Mouse (Mus musculus): ENCODE results near the gene Sugt1. TPM values are rescaled to one million over a fixed set of nuclear protein-coding genes. Genes with fewer than 3 reads are reported as not detected.

Sugt1 gene
- total RNA-seq, 2 experiments from 2014 or later: 91.3 to 95.7 TPM

DNA sequence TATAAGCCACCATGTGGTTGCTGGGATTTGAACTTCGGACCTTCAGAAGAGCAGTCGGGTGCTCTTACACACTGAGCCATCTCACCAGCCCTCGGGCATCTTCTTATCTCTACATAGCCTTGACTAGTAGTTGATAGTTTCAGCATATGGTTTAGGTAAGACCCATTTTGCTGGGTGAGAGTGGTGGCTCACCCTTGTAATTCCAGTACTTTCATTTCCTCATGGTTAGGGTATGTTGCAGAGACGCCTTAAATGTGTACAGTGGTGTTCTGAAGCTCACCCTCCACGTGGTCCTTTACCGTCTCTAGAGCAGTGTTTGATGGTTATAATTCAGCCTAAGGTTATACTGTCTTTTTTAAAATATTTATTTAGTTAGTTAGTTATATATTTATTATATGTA is 18.9 kb downstream of the Sugt1 start:
- DNase-seq (ENCODE audit: low spot score in 2 of 2): no peak

DNA sequence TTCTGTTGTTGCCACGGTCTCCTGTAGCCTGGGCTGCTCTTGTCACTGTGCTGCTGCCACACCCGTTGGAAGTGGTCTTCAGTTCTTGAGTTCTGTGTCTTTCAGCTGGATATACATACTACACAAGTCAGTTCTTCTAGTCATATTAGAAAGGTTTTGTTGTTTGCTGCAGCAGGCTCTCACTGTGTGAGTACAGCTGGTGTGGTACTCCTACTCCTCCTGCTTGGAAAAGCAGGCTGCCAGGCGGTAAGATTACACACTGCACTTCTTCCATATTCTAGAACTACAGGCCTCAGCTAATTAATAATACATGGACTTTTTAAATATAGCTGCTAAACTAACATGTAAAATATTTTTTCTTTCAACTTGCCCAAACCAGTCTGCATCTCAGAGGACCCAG is 19.4 kb downstream of the Sugt1 start:
- no peak for DNase-seq (ENCODE audit: low spot score in 2 of 2)

GRCm38 (mm10) chr14:79607352-79607751 is 19.9 kb downstream of the Sugt1 start:
- DNase-seq (ENCODE audit: low spot score in 2 of 2): no peak

DNA sequence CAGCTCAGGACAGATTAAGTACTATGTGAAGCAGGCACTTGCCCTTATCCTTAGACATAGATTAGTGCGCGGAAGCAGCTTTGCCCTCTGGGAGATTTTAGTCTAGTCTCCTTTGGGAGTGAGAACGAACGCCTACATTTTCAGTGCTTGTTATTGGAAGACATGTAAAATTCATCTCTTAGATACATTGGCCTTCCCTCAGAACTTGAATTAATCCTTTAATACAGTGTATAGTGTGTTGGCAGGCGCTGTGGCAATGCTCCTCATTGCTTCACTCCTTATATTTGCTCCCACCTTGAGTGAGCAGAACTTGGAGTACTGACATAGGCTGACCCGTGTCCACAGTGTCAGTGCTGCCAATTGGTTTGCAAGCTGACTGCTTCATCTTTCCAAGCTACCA is 20.8 kb downstream of the Sugt1 start:
- DNase-seq (ENCODE audit: low spot score in 2 of 2): no peak

- DNase-seq (ENCODE audit: low spot score in 2 of 2): no peak
Observed at GRCm38 (mm10) chr14:79617121-79617828, 29.8 kb downstream of the Sugt1 start.

DNA sequence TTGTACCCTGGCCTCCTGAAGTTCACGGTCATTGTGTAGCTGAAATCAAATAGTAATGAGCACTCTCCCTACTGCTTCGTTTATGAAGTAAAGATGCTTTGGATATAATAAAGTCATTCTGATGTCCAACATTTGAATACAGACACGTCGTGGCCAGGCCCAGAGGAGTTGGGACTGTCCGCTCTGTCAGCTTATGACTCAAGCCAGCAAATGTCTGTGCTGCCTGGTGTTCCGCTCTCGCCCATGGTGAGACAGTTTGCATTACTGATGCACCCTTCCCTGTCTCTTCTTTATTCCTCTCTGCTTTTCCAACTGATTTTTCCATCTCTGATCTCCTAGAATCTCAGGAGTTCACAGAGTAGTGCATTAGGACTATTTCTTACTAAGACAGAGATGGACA is 32.3 kb downstream of the Sugt1 start:
- no peak for DNase-seq (ENCODE audit: low spot score in 2 of 2)

DNA sequence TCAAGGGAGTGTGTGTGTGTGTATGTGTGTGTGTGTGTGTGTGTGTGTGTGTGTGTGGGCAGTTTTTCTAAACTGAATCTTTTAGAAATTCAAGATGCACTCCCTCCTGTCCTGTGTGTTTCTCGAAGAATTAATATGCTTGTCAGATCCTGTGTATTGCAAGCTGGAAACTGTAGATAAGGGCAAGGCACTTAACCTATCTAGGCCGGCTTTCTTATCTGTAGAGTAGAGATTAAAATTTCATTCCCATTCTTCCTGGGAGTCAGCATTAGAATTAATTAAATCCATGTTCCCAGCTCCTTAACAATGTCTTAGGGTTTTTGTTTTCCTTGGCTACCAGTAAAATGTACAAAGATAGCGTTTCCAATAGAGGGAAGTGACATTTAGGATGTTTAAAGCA is 33.7 kb downstream of the Sugt1 start:
- DNase-seq (ENCODE audit: low spot score in 2 of 2): no peak

- no peak for DNase-seq (ENCODE audit: low spot score in 2 of 2)
Observed at GRCm38 (mm10) chr14:79632330-79632729, 44.8 kb downstream of the Sugt1 start.

- DNase-seq (ENCODE audit: low spot score in 2 of 2): no peak
Observed at GRCm38 (mm10) chr14:79633196-79633595, 45.7 kb downstream of the Sugt1 start.

GRCm38 (mm10) chr14:79636814-79637213 is 49.3 kb downstream of the Sugt1 start:
- DNase-seq (ENCODE audit: low spot score in 2 of 2): no peak

- DNase-seq (ENCODE audit: low spot score in 2 of 2): no peak
Observed at GRCm38 (mm10) chr14:79642063-79642462, 54.6 kb downstream of the Sugt1 start.

DNA sequence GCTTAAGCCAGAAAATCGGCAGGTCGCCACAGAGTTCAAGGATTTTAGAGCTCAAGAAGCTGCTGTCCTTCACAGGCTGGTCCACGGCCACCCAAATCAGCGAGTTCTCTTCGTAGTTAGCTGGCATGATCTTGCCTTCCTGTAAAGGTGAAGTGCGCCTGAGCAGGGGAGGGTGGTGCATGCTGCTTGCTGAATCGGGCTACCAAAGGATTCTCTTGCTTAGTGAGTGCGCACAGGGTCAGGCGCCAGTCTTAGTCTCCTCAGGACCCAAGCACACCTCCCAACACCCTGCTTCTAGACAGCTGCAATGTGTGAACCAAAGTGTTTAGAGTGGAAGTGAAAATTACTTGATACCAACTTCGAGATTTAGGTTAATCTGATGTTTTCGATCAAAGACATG is 57.9 kb downstream of the Sugt1 start:
- DNase-seq (ENCODE audit: low spot score in 2 of 2): no peak

DNA sequence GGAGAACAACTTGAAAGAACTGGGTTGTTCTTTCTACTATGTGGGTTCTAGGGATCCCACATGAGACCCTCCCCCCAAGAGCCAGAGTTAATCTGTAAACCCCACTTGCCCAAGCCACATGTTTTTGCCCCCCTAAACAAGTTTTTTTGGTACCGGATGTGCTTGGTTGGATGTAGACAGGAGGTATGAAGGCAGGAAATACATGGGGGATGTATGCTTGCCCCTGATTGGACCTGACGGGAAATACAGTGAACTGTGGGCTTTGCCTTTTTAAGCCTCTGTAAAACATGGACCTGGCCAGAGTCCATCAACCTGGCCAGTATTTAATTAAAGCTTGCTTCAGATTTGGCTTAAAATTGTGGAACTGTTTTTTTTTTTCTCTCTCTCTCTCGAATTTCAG is 62.2 kb downstream of the Sugt1 start:
- DNase-seq (ENCODE audit: low spot score in 2 of 2): no peak

- no peak for DNase-seq (ENCODE audit: low spot score in 2 of 2)
Observed at GRCm38 (mm10) chr14:79652654-79653053, 65.2 kb downstream of the Sugt1 start.

- DNase-seq (ENCODE audit: low spot score in 2 of 2): no peak
Observed at GRCm38 (mm10) chr14:79658286-79658685, 70.8 kb downstream of the Sugt1 start.

DNA sequence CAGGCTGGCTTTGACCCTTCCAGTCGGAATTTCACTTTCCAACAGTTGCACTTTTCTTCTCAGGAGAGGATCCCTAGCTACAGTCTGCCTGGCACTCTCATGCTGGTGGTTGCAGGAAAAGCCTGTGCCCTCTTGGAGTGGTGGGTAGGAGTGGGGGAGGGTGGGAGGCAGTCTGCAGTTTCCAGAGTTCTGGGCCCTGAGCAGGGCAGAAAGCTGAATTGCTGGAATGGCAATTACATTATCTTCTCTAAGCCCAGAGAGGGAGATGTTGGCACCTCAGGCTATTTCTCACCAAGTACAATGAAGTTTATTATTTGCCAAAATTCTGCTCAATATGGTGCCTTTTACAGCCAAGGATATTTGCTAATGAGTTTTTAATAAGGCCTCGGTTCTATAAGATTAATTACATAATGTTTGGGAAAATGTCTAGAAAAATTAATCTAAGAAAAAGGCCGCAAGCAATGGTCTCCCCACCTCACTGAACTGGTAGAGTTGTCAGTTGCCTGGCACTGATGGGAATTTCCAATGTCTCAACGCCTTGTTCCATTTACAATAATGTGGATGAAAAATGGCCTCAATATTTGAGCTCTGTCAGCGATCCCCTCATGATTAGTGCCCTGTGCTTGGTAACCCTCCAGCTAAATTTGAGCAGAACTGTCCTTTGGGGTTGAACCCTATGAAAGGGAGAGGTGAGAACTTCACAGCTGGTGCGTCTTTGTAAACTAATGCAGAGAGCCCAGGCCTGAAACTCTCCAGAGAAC is 71.4 kb downstream of the Sugt1 start:
- DNase-seq (ENCODE audit: low spot score in 2 of 2): no peak

- DNase-seq (ENCODE audit: low spot score in 2 of 2): no peak
Observed at GRCm38 (mm10) chr14:79660467-79660866, 73.0 kb downstream of the Sugt1 start.

- DNase-seq (ENCODE audit: low spot score in 2 of 2): peak; percentile 15 to 49
Observed at GRCm38 (mm10) chr14:79661005-79661917, 73.8 kb downstream of the Sugt1 start.

- no peak for DNase-seq (ENCODE audit: low spot score in 2 of 2)
Observed at GRCm38 (mm10) chr14:79662001-79662400, 74.5 kb downstream of the Sugt1 start, which contains the start of gene Cnmd. Gene Cnmd (minus strand): TSS chr14:79662170.

DNA sequence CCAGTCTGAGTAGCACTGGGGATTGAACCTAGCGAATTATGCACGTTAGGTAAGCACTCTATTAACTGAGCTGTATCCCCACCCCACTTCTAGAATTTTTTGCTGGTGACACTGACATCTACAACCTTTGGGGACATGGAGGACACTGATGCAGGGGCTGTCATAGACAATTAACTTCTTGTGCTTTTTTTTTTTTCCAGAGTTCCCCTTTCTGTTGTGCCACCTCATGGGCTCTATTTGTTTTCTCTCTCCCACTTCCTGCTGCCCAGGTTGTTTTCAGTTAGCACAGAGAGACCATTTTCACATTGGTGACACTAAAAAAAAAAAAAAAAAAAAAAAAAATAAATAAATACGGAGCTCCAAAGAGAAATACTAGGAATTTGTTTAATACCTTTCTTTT is 83.5 kb downstream of the Sugt1 start:
- DNase-seq (ENCODE audit: low spot score in 2 of 2): no peak

GRCm38 (mm10) chr14:79672567-79672966 is 85.1 kb downstream of the Sugt1 start:
- no peak for DNase-seq (ENCODE audit: low spot score in 2 of 2)
